Mouse (Mus musculus) ovary, postnatal 14 days (tissue): Measurements from ENCODE around the gene Crim1.

Experiments
- DNase-seq: peaks from one replicate; pipeline ENCODE4 v3.0.0; 2022; ENCODE audit warnings: low spot score

The Crim1 gene

GRCm38 (mm10) chr17:78286021-78286420 lies 86.0 kb downstream of the Crim1 start:
- DNase-seq, result no peak

- no peak for DNase-seq
Observed at GRCm38 (mm10) chr17:78287391-78287790, 87.3 kb downstream of the Crim1 start.

GRCm38 (mm10) chr17:78290153-78290876 lies 90.3 kb downstream of the Crim1 start:
- DNase-seq, result no peak

GRCm38 (mm10) chr17:78291030-78291429 lies 91.0 kb downstream of the Crim1 start:
- DNase-seq, result no peak

GRCm38 (mm10) chr17:78292301-78292700 lies 92.3 kb downstream of the Crim1 start:
- no peak for DNase-seq

- no peak for DNase-seq
Observed at GRCm38 (mm10) chr17:78292827-78293488, 92.9 kb downstream of the Crim1 start.

GRCm38 (mm10) chr17:78295979-78296378 lies 95.9 kb downstream of the Crim1 start:
- DNase-seq, result no peak

GRCm38 (mm10) chr17:78298140-78298539 lies 98.1 kb downstream of the Crim1 start:
- no peak for DNase-seq

- DNase-seq, result no peak
Observed at GRCm38 (mm10) chr17:78298967-78299540, 99.0 kb downstream of the Crim1 start.

GRCm38 (mm10) chr17:78303053-78303452 lies 103.0 kb downstream of the Crim1 start:
- no peak for DNase-seq

GRCm38 (mm10) chr17:78304059-78304458 lies 104.0 kb downstream of the Crim1 start:
- no peak for DNase-seq

- DNase-seq, result no peak
Observed at GRCm38 (mm10) chr17:78306434-78306833, 106.4 kb downstream of the Crim1 start.

GRCm38 (mm10) chr17:78308221-78308620 lies 108.2 kb downstream of the Crim1 start:
- no peak for DNase-seq

- DNase-seq, result no peak
Observed at GRCm38 (mm10) chr17:78313006-78313405, 113.0 kb downstream of the Crim1 start.

GRCm38 (mm10) chr17:78313612-78314011 lies 113.6 kb downstream of the Crim1 start:
- DNase-seq, result no peak

GRCm38 (mm10) chr17:78315659-78316058 lies 115.6 kb downstream of the Crim1 start:
- no peak for DNase-seq

GRCm38 (mm10) chr17:78317381-78317780 lies 117.3 kb downstream of the Crim1 start:
- DNase-seq, result no peak

- no peak for DNase-seq
Observed at GRCm38 (mm10) chr17:78318810-78319209, 118.8 kb downstream of the Crim1 start.

- no peak for DNase-seq
Observed at GRCm38 (mm10) chr17:78321216-78321835, 121.3 kb downstream of the Crim1 start.

- DNase-seq, result no peak
Observed at GRCm38 (mm10) chr17:78322369-78323335, 122.6 kb downstream of the Crim1 start.

GRCm38 (mm10) chr17:78325761-78326332 lies 125.8 kb downstream of the Crim1 start:
- DNase-seq, result no peak
